Mouse (Mus musculus) midbrain, embryonic 12.5 days (tissue): ENCODE measurements at regions not wholly inside any gene's neighbourhood (a gene's known extent, or its start where the extent isn't known, plus 50 kb on each side); places are given as distances from the start of the nearest gene placed in this dataset.

Experiments
- ATAC-seq: fragments of 200-750 bp; cut with Nextera tagmentation; 2 replicates; pipeline ENCODE4 v1.8.0; 2017; ENCODE audit warnings: low read depth, moderate TSS enrichment, moderate library complexity; ENCODE audit not compliant: low FRiP score
- H3K27ac ChIP-seq: fragments of 300-500 bp; sonication (generic); replicated peaks from 2 replicates; pipeline ENCODE4 v1.5.1; 2016; ENCODE audit warnings: mild to moderate bottlenecking
- H3K27me3 ChIP-seq: fragments of 300-500 bp; sonication (generic); 2 replicates; pipeline ENCODE4 v1.6.1; 2016; ENCODE audit warnings: mild to moderate bottlenecking
- H3K36me3 ChIP-seq: fragments of 300-500 bp; sonication (generic); 2 replicates; pipeline ENCODE4 v1.6.1; 2016
- H3K4me1 ChIP-seq: fragments of 300-500 bp; sonication (generic); 2 replicates; pipeline ENCODE4 v1.6.1; 2016
- H3K4me2 ChIP-seq: fragments of 300-500 bp; sonication (generic); replicated peaks from 2 replicates; pipeline ENCODE4 v1.6.1; 2016; ENCODE audit warnings: mild to moderate bottlenecking, moderate library complexity
- H3K4me3 ChIP-seq: fragments of 300-500 bp; sonication (generic); 2 replicates; pipeline ENCODE4 v1.5.1; 2016; ENCODE audit warnings: mild to moderate bottlenecking
- H3K9ac ChIP-seq: fragments of 300-500 bp; sonication (generic); replicated peaks from 2 replicates; pipeline ENCODE4 v1.6.1; 2016; ENCODE audit warnings: mild to moderate bottlenecking, moderate library complexity
- H3K9me3 ChIP-seq: fragments of 300-500 bp; sonication (generic); 2 replicates; pipeline ENCODE4 v1.6.1; 2016; ENCODE audit warnings: mild to moderate bottlenecking
- WGBS: fragments of 180-500 bp; shearing (Covaris S2); methylation state at CpG from one replicate; pipeline ENCODE4 v1.1.7; 2016; 5-methylcytosine and 5-hydroxymethylcytosine counted together

DNA sequence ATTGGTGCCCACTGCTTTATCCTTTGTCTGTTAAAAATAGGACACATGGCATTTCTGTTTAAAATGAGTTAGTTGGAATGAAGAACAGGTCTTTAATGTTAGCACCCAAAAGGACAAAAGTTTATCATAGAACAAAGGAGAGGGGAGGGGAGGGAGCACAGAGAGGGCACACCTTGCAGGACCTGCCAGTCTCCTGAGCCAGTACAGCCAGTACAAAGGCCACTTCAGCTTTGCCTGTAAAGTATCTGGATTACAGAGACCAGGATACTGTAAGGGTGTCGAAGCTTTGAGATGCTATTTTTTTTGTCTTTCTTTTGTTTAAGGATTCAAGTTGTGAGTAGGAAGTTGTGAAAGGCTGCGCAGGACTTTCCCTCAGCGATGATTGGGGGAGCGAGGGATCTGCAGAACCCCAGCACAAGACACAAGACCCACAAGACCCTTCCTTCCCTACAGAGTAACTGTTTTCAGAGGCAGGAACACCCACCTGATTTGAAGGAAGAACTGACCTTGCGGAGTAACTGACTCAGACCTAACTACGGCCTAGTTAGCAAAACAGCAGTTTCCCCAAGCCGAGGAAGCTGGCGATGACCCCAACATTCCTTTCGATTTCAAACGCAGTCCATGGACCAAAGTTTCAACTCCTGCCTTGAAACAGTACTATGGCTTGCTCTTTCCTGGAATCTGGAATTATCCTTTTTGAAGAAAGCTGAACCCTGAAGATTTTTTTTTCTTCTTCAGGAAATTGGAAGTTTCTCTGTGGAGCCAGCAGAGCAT lies 178.1 kb downstream of the Efnb2 start:
- WGBS, result 65% methylated on average over 10 of the region's 10 CpGs
- no peak for ATAC-seq
- no peak overlapping the region for H3K9ac ChIP-seq
- H3K36me3 ChIP-seq, result no peaks in the 10 kb centered on the region
- H3K4me3 ChIP-seq, result no peak overlapping the region
- H3K4me2 ChIP-seq, result no peak overlapping the region
- peaks cover 24% of the 10 kb centered on the region for H3K4me1 ChIP-seq
- no peak overlapping the region for H3K27ac ChIP-seq
- H3K9me3 ChIP-seq, result no peaks in the 10 kb centered on the region
- peaks cover 65% of the 10 kb centered on the region for H3K27me3 ChIP-seq

- Histone ChIP-seq H3K4me3 (no peak overlapping the region), H3K4me2 (no peak overlapping the region), H3K27me3 (peaks cover 48% of the 10 kb centered on the region), H3K36me3 (no peaks in the 10 kb centered on the region), H3K9me3 (no peaks in the 10 kb centered on the region), H3K4me1 (no peaks in the 10 kb centered on the region), H3K27ac (no peak overlapping the region), H3K9ac (no peak overlapping the region)
- 83% methylated on average over 5 of the region's 5 CpGs for WGBS
- ATAC-seq, result no peak
Measured at GRCm38 (mm10) chr8:8477456-8477855, 183.6 kb downstream of the Efnb2 start.

GRCm38 (mm10) chr8:8468552-8468951 lies 192.5 kb downstream of the Efnb2 start:
- Histone ChIP-seq H3K9ac (no peak overlapping the region), H3K36me3 (no peaks in the 10 kb centered on the region), H3K4me1 (peaks cover 11% of the 10 kb centered on the region), H3K9me3 (no peaks in the 10 kb centered on the region), H3K4me2 (no peak overlapping the region), H3K27ac (no peak overlapping the region), H3K27me3 (peaks cover 20% of the 10 kb centered on the region; the same call in 1 of the 2 replicates), H3K4me3 (no peak overlapping the region)
- WGBS, result 65% methylated on average over 3 of the region's 3 CpGs
- ATAC-seq, result no peak

GRCm38 (mm10) chr8:8466526-8467244 lies 194.4 kb downstream of the Efnb2 start:
- H3K4me2 ChIP-seq, result no peak overlapping the region
- 4% methylated on average over 6 of the region's 6 CpGs for WGBS
- no peak overlapping the region for H3K4me3 ChIP-seq
- no peak for ATAC-seq
- no peak overlapping the region for H3K27ac ChIP-seq
- H3K36me3 ChIP-seq, result no peaks in the 10 kb centered on the region
- H3K9me3 ChIP-seq, result no peaks in the 10 kb centered on the region
- no peak overlapping the region for H3K9ac ChIP-seq
- peaks cover 11% of the 10 kb centered on the region; the same call in 1 of the 2 replicates for H3K27me3 ChIP-seq
- H3K4me1 ChIP-seq, result peaks cover 11% of the 10 kb centered on the region

DNA sequence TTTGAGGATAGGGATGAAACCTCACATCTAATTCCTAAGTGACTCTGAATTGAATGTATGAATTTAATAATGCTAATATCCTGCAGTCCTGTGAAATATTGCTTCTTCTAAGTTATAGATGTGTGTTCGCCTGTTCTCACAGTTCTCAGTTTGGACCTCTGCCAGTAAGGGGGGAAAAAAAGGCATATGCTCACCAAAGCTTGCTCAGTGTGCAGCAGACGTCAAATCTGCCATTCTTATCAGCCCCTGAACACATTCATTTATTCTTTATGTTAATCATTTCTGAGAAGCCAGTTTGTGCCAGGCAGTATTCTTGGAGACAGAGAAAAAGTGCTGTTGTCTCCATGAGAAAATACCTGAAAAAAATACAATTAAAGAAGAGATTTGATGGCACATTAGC lies 198.6 kb downstream of the Efnb2 start:
- H3K9me3 ChIP-seq, result no peaks in the 10 kb centered on the region
- peaks cover 8% of the 10 kb centered on the region; the same call in 1 of the 2 replicates for H3K27me3 ChIP-seq
- WGBS, result 65% methylated on average over 2 of the region's 2 CpGs
- H3K4me3 ChIP-seq, result no peak overlapping the region
- ATAC-seq, result no peak
- H3K9ac ChIP-seq, result no peak overlapping the region
- H3K4me2 ChIP-seq, result no peak overlapping the region
- peaks cover 14% of the 10 kb centered on the region for H3K4me1 ChIP-seq
- no peak overlapping the region for H3K27ac ChIP-seq
- no peaks in the 10 kb centered on the region for H3K36me3 ChIP-seq

DNA sequence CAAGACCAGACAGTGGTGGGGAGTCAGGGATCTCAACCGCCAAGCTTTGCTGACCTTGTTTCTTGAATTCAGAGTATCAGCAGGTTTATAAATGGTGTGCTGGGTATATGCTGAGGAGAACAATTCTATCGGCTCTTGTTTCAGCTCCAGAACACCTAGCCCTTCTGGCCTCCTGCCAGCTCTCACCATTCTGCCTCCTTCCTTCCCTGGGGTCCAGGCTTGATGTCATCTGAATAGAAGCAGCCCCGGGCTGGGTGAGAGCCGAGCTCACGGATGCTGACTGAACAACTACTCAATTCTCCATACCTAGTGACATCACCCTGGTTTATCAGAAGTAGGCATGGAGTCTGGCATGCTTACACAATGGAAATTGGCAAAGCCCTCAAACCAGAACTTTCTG lies 203.5 kb downstream of the Efnb2 start:
- peaks cover 4% of the 10 kb centered on the region; the same call in 1 of the 2 replicates for H3K4me1 ChIP-seq
- peaks cover 3% of the 10 kb centered on the region; the same call in 1 of the 2 replicates for H3K27me3 ChIP-seq
- no peak overlapping the region for H3K4me2 ChIP-seq
- H3K36me3 ChIP-seq, result no peaks in the 10 kb centered on the region
- no peak overlapping the region for H3K9ac ChIP-seq
- no peak overlapping the region for H3K27ac ChIP-seq
- WGBS, result 71% methylated on average over 5 of the region's 5 CpGs
- H3K9me3 ChIP-seq, result no peaks in the 10 kb centered on the region
- no peak for ATAC-seq
- H3K4me3 ChIP-seq, result no peak overlapping the region

- Histone ChIP-seq H3K4me3 (no peak overlapping the region), H3K27me3 (peaks cover 3% of the 10 kb centered on the region; the same call in 1 of the 2 replicates), H3K27ac (no peak overlapping the region), H3K4me2 (no peak overlapping the region), H3K4me1 (peaks cover 4% of the 10 kb centered on the region; the same call in 1 of the 2 replicates), H3K36me3 (no peaks in the 10 kb centered on the region), H3K9me3 (no peaks in the 10 kb centered on the region), H3K9ac (no peak overlapping the region)
- 90% methylated on average over 6 of the region's 6 CpGs for WGBS
- no peak for ATAC-seq
Measured at GRCm38 (mm10) chr8:8453944-8454343, 207.1 kb downstream of the Efnb2 start.

DNA sequence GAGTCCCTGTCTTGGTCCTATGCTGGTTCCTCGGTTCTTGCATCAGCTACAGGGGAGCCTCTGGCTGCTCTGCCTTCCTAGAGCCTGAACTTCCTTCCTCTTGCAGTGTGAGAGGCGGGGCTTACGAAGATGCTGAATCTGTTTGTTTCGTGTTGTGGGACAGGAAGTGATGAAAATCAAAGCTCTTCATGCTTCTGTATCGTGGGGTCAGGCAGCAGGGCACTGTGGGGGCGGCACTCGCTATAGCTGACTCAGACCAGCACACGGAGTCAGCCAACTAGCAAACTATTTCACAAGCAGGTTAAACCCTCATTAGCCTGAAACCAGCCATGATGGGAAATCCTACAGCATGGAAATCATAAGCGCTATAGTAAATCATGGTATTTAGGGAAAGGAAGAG lies 208.8 kb downstream of the Efnb2 start:
- Histone ChIP-seq H3K36me3 (no peaks in the 10 kb centered on the region), H3K9me3 (no peaks in the 10 kb centered on the region), H3K4me1 (no peaks in the 10 kb centered on the region), H3K4me3 (no peak overlapping the region), H3K9ac (no peak overlapping the region), H3K4me2 (no peak overlapping the region), H3K27ac (no peak overlapping the region), H3K27me3 (peaks cover 3% of the 10 kb centered on the region; the same call in 1 of the 2 replicates)
- no peak for ATAC-seq
- 90% methylated on average over 9 of the region's 9 CpGs for WGBS

- H3K4me1 ChIP-seq, result no peaks in the 10 kb centered on the region
- H3K9ac ChIP-seq, result no peak overlapping the region
- H3K4me2 ChIP-seq, result no peak overlapping the region
- H3K27me3 ChIP-seq, result no peaks in the 10 kb centered on the region
- ATAC-seq, result no peak
- no peaks in the 10 kb centered on the region for H3K36me3 ChIP-seq
- 88% methylated on average over 4 of the region's 4 CpGs for WGBS
- H3K27ac ChIP-seq, result no peak overlapping the region
- H3K9me3 ChIP-seq, result no peaks in the 10 kb centered on the region
- H3K4me3 ChIP-seq, result no peak overlapping the region
Measured at GRCm38 (mm10) chr8:8448911-8449310, 212.1 kb downstream of the Efnb2 start.

- H3K36me3 ChIP-seq, result no peaks in the 10 kb centered on the region
- H3K9ac ChIP-seq, result no peak overlapping the region
- no peaks in the 10 kb centered on the region for H3K4me1 ChIP-seq
- H3K4me2 ChIP-seq, result no peak overlapping the region
- H3K9me3 ChIP-seq, result no peaks in the 10 kb centered on the region
- 88% methylated on average over 6 of the region's 6 CpGs for WGBS
- no peak overlapping the region for H3K4me3 ChIP-seq
- H3K27me3 ChIP-seq, result no peaks in the 10 kb centered on the region
- H3K27ac ChIP-seq, result no peak overlapping the region
- ATAC-seq, result no peak
Measured at GRCm38 (mm10) chr8:8441568-8441967, 219.5 kb downstream of the Efnb2 start.

GRCm38 (mm10) chr8:8440903-8441302 lies 220.1 kb downstream of the Efnb2 start:
- WGBS, result 71% methylated on average over 8 of the region's 8 CpGs
- no peak overlapping the region for H3K4me3 ChIP-seq
- H3K36me3 ChIP-seq, result no peaks in the 10 kb centered on the region
- no peaks in the 10 kb centered on the region for H3K4me1 ChIP-seq
- no peak overlapping the region for H3K27ac ChIP-seq
- H3K4me2 ChIP-seq, result no peak overlapping the region
- H3K9ac ChIP-seq, result no peak overlapping the region
- ATAC-seq, result no peak
- no peaks in the 10 kb centered on the region for H3K27me3 ChIP-seq
- no peaks in the 10 kb centered on the region for H3K9me3 ChIP-seq

DNA sequence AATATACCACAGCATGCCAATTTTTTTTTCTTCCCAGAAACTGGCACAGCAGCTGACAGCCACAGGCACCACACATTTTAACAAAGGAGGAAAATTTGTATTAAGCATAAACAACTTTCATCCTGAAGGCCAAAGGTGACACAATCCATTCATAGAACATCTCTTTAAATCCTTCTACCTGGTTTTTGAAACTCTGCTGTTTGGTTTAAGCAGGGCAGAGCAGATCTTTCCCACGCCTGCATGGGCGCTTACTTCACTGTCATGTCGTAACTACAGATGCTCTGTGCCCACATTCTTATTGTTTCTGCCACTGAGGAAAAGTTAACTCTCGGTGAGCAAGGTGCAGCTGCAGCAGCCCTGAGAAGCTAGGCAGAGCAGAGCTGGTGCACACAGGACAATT lies 234.8 kb downstream of the Efnb2 start:
- Histone ChIP-seq H3K4me3 (no peak overlapping the region), H3K27ac (no peak overlapping the region), H3K4me1 (no peaks in the 10 kb centered on the region), H3K9ac (no peak overlapping the region), H3K36me3 (no peaks in the 10 kb centered on the region), H3K9me3 (no peaks in the 10 kb centered on the region), H3K27me3 (peaks cover 16% of the 10 kb centered on the region; the same call in 1 of the 2 replicates), H3K4me2 (no peak overlapping the region)
- 49% methylated on average over 4 of the region's 4 CpGs for WGBS
- no peak for ATAC-seq
